Mouse (Mus musculus) G1E (cell line): ENCODE results near the gene Rad9a.

ENCODE experiments used
- CTCF ChIP-seq: IDR thresholded peaks from 2 replicates; pipeline ENCODE4 v1.5.1; 2012; ENCODE audit warnings: low read depth, low read length, inconsistent platforms, mixed read lengths
- POLR2AphosphoS5 ChIP-seq: IDR thresholded peaks from 2 replicates; pipeline ENCODE4 v1.6.1; 2012; ENCODE audit warnings: low read depth, low read length, inconsistent platforms; ENCODE audit not compliant: insufficient replicate concordance

GRCm38 (mm10) chr19:4197180-4197579 is 4.3 kb downstream of the Rad9a start:
- TF ChIP-seq CTCF: no peak
- no peak; the same call in 1 of the 2 replicates for TF ChIP-seq POLR2AphosphoS5
